Mouse (Mus musculus) testis, adult 2 months (tissue): ENCODE measurements around the gene Sik2.

Source experiments
- CTCF ChIP-seq: fragments of 200-500 bp; IDR thresholded peaks from 2 replicates; pipeline ENCODE4 v1.5.1; 2012; ENCODE audit warnings: low read depth, mild to moderate bottlenecking, inconsistent platforms, low read length, moderate library complexity; ENCODE audit not compliant: control insufficient read depth, insufficient read depth, insufficient replicate concordance
- POLR2A ChIP-seq: fragments of 200-500 bp; IDR thresholded peaks from 2 replicates; pipeline ENCODE4 v1.6.1; 2012; ENCODE audit warnings: low read depth, mild to moderate bottlenecking, inconsistent platforms, low read length, moderate library complexity; ENCODE audit not compliant: control insufficient read depth

- TF ChIP-seq POLR2A: no peak
- TF ChIP-seq CTCF: no peak
These were observed 67.0 kb downstream of the Sik2 start for GRCm38 (mm10) chr9:50941804-50942401.
